Mouse (Mus musculus) right cerebral cortex, postnatal 10 days (tissue): ENCODE measurements around the gene Gm1123.

Experiments used
- DNase-seq, 2 experiments: peaks; one replicate each; pipeline ENCODE4 v3.0.0; 2021; ENCODE audit warnings: low spot score in 2 of 2

The Gm1123 gene

DNA sequence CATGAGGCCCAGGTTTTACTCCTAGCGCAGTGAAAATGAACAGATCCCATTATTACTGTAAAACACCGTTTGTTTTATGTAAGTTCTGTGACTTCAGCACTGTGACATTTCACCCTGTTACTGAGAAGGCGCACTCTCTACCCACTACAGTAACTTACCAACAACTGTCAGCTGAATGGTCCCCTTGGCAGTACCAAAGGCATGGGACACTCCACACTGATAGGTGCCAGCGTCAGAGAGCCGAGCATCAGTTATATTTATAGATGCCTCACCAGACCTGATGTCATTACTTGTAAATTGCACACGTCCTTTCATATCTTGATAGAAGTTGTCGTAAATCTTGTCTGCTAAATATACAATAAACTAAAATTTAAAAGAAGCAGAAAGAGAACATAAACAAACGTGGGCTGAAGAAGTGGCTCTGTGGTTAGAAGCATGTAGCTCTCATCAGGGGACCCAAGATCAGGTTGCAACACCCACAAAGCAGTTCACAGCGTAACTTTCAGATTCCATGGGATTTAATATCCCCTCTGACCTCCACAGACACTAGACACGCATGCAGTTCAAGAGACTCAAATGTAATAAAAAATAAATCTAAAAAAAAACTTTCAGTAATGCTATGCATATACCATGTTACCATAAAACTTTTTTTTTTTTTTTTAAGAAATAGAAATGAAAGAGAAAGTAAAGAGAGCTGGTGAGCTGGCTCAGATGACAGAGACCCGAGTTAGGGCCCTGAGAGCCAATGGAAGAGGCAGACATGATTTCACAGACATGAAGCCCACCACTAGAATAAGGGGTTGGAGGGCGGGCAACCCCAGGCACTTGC, 26.2 kb downstream of the Gm1123 start:
- no peak for DNase-seq

DNA sequence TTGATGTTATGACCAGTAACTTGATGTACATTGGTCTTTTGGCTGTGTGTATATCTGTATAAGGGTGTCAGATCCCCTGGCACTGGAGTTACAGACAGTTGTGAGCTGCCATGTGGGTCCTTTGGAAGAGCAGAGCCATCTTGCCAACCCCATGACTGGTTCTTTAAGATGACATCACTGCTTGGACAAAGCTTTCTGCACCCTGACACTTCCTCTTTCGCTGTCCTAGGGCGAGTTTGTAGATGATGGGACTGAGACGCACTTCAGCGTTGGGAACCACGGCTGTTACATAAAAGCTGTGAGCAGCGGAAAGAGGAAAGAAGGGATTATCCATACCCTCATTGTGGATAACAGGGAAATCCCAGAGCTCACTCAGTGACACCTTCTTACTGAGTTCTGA, 34.2 kb downstream of the Gm1123 start:
- no peak for DNase-seq

- peak; percentile 50 to 56 for DNase-seq
Measured at GRCm38 (mm10) chr9:98999881-99000339, 35.6 kb downstream of the Gm1123 start.

- DNase-seq = no peak
Measured at GRCm38 (mm10) chr9:98994103-98994502, 41.4 kb downstream of the Gm1123 start.

DNA sequence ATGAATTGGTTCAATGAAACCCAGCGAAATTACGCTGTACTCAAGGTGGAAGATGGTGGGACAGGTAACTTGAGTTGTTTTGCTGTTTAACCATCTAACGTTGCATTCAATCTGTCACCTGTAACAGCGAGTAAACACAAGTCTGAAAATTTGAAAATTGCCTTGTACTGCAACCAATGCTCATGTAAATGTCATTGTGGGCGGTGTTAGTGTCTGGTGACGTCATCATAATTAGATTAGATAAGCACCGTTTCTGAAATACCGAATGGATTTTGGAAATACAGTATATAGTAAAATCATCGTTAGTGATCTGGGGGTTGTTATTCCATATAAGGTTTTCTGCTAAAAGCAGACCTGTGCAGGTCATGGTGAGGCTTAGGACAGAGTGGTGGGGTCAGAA, 48.4 kb downstream of the Gm1123 start:
- no peak for DNase-seq

DNA sequence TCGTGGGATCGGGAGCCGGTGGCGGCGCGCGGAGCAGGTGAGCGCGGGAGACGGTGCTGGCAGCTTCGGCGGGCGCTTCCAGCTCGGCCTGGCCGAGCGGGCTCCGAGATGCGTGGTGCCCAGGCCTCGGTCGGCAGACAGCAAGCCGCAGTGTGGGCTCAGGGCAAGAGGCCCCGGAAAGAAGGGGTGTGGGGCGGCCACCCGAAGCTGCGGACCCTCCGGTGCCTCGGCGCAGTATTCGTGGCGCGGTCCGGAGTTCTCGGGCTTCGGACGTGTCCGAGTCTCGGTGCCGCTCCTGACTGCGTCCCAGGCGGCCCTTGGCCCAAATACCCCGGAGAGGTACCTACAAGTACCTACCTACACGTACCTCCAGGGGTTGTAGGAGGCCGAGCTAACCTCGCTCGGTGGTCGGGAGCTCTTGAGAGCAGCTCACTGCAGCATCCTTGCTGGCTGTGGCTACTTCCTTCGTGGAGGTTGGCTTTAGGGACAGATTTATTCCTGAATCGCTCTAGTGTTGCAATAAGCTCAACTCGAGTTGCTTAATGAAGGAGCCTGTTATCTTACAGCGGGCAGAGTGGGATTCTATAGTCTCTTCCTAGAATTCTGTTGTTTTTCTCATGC, 48.9 kb downstream of the Gm1123 start:
- no peak for DNase-seq

GRCm38 (mm10) chr9:98985800-98986475, 49.6 kb downstream of the Gm1123 start, which contains the start of gene Faim:
TSS of gene Faim (plus strand) at chr9:98986373.
- peak; percentile 100 for DNase-seq

DNA sequence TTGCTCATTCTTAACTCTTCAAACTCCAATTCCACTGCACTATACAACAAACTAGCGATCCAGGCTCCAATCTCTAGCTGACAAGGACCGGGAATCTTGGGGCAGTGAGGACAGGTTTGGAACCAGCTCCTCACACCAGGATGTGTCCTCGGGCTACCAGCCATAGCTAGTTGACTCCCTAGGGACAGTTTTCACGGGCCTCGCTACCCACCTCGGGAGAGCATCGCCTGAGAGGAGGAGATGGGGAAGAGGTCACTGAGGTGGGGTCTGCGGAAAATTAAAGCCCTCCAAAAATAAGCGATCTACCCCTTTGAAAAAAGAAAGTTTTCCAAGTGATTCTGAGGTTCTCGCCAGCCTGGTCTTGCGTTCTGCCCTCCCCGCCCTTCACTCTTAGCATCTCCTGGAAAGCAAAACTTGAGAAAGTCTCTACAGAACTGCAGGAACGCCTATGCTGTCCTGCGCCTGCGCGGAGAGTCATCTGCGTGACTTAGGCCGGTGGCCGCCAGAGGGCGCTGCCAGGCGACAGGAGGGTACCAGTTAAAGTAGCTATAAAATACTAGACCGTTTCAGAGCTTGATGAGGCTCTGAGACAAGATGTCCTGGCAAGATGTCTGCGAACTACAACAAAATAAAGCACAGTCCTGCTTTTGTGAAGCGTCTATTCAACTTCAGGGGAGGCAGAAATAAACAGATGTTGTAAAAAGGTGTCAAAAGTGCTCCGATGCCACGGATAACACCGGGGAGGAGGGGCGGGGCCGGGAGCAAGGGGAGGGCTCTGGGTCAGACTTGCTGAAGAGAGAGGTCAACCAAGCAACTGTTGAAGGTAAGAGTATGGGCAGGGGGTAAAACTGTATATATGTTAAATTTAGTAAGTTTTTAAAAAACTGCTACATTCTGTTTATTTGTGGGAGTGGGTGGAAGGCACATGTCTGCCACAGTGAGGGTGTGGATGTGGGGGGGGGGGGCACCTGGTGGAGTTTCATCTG, 55.8 kb downstream of the Gm1123 start:
- DNase-seq = peak; percentile 84 to 90

DNA sequence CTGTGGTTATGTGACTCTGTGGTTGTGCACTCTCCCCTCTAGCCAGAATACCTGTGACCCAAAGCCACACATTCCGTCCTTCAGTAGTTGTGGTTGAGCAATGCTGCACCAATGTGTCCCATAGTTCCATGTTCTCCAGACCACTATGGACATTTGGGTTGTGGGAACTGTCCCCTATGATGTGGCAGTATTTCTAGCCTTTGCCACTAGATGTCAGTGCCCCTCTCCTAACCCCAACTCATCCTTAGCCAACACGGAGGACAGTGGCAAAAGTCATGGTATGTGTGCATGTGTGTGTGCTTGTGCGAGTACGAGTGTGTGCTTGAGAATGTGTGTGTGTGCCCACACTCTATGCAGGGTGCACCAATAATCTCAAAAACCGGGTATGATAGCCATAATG, 59.0 kb downstream of the Gm1123 start:
- no peak for DNase-seq

DNA sequence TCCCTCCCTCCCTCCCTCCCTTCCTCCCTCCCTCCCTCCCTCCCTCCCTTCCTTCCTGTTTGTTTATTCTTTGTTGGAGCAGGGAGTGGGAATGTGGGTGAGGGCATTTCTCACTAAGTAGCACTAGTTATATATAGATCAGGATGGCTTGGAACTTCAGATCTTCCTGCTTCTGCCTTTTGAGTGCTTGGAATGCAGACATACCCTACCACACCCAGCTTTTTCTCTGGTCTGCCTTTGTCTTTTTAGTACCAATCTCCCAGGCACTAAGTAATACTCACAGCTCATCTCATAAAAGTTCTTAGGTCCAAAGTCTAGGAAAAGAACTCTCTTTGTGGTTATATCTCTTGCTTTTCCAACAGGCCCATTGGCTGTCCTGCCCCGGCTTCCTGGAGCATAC, 59.4 kb downstream of the Gm1123 start:
- DNase-seq = no peak

GRCm38 (mm10) chr9:98974898-98975297, 60.6 kb downstream of the Gm1123 start:
- no peak for DNase-seq

- no peak for DNase-seq
Measured at GRCm38 (mm10) chr9:98973561-98973960, 62.0 kb downstream of the Gm1123 start.

DNA sequence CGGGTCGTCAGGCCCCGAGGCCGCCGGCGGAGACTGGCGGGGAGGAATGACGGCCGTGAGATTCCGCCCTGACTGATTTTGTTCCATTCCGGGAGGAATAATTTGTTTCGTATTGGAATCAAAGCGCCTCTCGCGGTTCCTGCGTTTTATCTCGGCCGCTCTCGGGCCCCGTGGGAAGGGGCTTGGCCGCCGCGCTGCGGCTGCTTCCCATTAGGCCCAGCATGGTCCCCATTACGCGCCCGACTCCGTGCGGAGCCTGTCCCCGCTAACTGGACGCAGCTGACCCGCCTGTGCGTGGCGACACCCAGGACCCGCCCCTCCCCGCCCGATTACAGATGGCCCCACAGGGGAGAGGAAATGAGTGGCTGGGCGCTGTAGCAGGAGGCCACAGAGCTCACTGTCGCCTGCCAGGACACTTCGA, 62.4 kb downstream of the Gm1123 start:
- DNase-seq = no peak

DNA sequence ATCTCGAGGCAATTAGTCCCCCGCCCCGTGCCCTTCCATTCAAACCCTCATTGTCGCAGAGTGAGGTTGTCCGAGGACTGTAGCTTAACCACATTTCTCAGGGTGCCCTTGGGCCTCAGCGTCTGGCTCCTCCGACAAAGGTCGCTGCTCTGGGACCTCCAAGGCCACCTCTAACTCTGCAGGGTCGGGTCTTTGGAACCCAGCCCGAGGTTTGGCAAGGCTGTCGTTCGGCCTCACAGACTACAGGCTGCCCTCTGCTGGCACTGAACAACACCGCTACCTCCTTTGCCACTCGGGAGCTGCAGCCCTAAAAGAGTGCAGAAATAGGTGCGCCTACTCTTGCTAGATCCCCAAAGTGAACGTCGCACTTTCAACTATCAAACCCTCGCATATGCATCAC, 70.4 kb downstream of the Gm1123 start:
- peak in 1 of 2 experiments; percentile 56 for DNase-seq

DNA sequence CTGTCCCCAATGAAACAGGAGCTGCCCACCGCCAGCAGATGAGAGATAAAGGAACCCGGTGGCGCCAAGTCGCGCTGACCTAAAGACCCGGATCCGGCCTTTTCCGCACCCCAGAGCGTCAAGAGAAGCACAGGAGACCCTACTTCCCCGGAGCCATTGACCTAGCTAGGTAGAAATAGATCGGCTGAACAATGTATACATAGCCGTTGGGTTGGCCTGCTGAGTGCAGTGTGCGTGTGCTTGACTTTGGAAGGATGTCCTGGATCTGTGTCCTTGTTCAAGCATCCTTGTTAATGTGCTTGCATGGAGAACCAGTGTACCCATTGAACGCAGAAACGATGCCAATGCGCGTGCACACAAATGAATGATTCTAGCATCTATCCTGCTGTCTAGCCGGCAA, 71.9 kb downstream of the Gm1123 start:
- DNase-seq = no peak

DNA sequence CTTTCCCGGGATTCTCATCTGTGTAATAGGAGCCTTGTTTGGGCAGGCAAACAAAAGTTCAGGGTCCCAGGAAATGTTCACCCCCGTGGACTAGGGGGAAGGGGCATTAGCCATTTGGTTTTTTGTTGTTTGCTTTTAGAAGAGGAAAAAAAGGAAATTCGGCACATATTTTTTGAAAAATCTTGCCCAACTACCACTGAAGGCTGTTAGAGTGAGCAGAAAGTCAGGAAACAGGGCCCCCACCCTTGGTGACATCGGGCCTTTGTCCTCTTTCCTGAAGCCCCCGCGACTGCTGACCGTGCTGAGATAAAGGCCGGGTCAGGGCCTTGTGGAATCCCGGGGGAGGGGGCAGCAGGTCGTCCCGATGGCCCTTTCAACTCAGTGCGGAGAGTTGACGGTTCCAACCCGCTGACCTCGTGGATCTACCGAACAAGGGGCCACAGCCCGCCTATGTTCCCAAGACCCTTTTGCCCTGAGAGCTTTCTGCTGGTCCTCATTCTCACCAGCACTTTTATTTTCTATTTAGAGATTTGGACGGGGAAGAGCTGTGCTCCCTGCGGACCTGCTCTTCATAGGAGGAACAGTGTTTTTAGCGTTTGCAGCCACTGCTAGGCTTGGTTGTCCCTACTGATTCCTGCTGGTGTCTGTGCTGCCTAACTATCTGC, 72.9 kb downstream of the Gm1123 start:
- DNase-seq = no peak

- no peak for DNase-seq
Measured at GRCm38 (mm10) chr9:98961591-98962477, 73.7 kb downstream of the Gm1123 start.

DNA sequence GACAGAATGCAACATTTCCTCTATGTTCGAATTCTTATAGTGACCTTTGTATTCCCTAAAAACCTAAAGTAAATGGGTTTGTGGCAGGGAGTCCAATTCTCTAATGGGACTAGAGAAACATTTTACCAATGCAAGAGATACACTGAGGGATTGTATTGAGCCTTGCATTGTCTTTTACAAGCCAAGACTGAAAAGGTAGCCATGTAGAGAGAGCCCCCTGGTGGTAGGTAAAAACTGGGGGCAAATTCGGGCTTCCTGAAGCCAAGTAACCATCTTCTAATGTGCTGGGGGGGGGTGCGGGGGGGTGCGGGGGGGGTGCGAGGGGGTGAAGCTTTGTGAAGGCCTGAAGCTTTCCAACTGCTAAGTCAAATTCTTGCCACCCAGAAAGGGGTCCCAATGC, 75.2 kb downstream of the Gm1123 start:
- no peak for DNase-seq

GRCm38 (mm10) chr9:98959851-98960250, 75.7 kb downstream of the Gm1123 start:
- no peak for DNase-seq

DNA sequence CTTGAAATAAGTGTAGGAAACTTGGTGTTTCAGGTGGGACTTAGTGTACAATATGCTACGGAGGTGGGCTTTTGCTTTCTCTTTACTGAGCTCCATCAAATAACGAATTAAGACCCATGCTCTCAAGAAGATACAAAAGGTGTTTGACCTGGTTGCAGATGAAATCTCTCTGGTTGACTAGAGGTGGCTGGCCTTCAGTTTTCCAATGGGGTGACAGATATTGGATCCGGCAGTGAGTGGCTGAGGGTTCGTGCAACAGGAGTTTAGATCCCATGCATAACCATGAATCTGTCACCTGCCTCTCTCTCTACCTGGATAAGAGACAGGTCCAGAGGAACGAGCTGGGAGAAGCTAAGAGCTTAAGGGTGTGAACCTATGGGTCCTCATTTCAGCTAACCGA, 76.9 kb downstream of the Gm1123 start:
- no peak for DNase-seq
